Mouse (Mus musculus): ENCODE measurements around the gene Nr2f2. TPM values are rescaled to one million over a fixed set of nuclear protein-coding genes. Genes with fewer than 3 reads are reported as not detected.

Nr2f2 gene
- polyA plus RNA-seq, 1 experiment from 2014 or later, result 37.5 TPM

- POLR2A ChIA-PET, result no interaction called here
- in situ Hi-C loops (cut with MboI; ENCODE audit: low pct_unique_long_range_greater_than_20kb), result loop anchor here (25.0 kb wide), 3 partner anchors 1221 to 1496 kb away; no protein-coding TSS in a partner anchor
- ATAC-seq (no peak), DNase-seq (ENCODE audit: low read depth, low spot score) (no peak)
- no peaks in the 10 kb centered on the region for H3K27me3 ChIP-seq
- no peak for TF ChIP-seq CTCF (IDR thresholded peaks at IDR 0.05)
- CTCF ChIA-PET, result no interaction called here
Observed at GRCm38 (mm10) chr7:70366808-70367095, 217 bp upstream of the Nr2f2 start.

GRCm38 (mm10) chr7:70365401-70365811, 1.1 kb downstream of the Nr2f2 start:
- no peak for DNase-seq (ENCODE audit: low read depth, low spot score)

DNA sequence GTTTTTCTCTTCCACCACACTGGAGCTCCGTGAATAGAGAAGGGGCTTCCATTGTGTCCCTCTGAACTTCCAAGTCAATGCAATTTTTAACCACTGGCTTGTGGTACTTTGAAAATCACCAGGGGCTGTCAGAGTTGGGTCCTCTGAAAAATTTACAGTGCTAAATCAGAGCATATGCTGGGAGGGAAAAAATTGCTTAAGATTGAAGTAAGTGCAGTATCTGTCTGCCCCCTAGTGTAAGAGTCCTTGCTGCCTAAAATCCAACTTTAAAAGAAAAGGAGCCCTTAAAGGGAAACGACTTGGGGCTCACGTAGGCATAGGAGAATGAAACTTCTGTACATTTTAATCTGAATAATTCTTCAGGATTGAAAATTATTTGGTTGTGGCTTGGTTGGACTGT, 1.7 kb downstream of the Nr2f2 start:
- in situ Hi-C loops (cut with MboI; ENCODE audit: low pct_unique_long_range_greater_than_20kb), result loop anchor here (25.0 kb wide), 3 partner anchors 1223 to 1498 kb away; no protein-coding TSS in a partner anchor
- ChIA-PET POLR2A (no interaction called here), CTCF (interaction anchor here (0.7 to 1.3 kb wide), 3 partner anchors 41 to 1220 kb away, joined by 3 read pairs; no protein-coding TSS in a partner anchor)
- no peak for TF ChIP-seq CTCF (IDR thresholded peaks at IDR 0.05)
- no peaks in the 10 kb centered on the region for H3K27me3 ChIP-seq
- DNase-seq (ENCODE audit: low read depth, low spot score), result no peak
- ATAC-seq, result no peak

More at GRCm38 (mm10) chr7:70365401-70365811, 1.1 kb downstream of the Nr2f2 start:
- no peak for ATAC-seq
- no peaks in the 10 kb centered on the region for H3K27me3 ChIP-seq
- ChIA-PET POLR2A (no interaction called here), CTCF (no interaction called here)
- in situ Hi-C loops (cut with MboI; ENCODE audit: low pct_unique_long_range_greater_than_20kb), result loop anchor here (25.0 kb wide), 3 partner anchors 1222 to 1497 kb away; no protein-coding TSS in a partner anchor
- TF ChIP-seq CTCF (IDR thresholded peaks at IDR 0.05), result no peak

DNA sequence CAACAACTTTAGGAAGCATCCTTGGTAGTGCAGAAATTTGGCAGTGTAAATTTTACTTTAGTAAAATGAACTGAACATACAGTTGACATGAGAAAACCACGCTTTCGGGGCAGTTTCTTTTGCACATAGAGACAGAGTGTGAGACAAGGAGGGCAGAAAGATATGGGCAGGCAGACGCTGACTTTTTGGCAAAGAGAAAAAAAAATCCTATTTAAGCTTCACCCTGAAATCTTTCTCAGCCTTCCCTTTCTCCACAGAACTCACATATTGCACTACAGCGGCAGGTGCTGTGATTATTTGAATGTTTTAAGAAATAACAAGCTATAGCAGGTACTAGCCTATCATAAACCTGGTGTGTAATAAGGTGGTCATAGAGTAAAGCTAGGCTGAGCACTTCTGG, 3.2 kb downstream of the Nr2f2 start:
- H3K27me3 ChIP-seq, result no peaks in the 10 kb centered on the region
- DNase-seq (ENCODE audit: low read depth, low spot score) (no peak), ATAC-seq (no peak)
- POLR2A ChIA-PET, result interaction anchor here (0.6 kb wide), 1 partner anchor 10 kb away, joined by 7 read pairs; no protein-coding TSS in a partner anchor
- in situ Hi-C loops (cut with MboI; ENCODE audit: low pct_unique_long_range_greater_than_20kb), result loop anchor here (25.0 kb wide), 3 partner anchors 1224 to 1499 kb away; no protein-coding TSS in a partner anchor
- no peak for TF ChIP-seq CTCF (IDR thresholded peaks at IDR 0.05)
- CTCF ChIA-PET, result interaction anchor here (1.3 kb wide), 2 partner anchors 15 to 1222 kb away, joined by 3 to 4 read pairs; no protein-coding TSS in a partner anchor

- in situ Hi-C loops (cut with MboI; ENCODE audit: low pct_unique_long_range_greater_than_20kb), result loop anchor here (25.0 kb wide), 3 partner anchors 1225 to 1500 kb away; no protein-coding TSS in a partner anchor
- POLR2A ChIA-PET, result no interaction called here
- CTCF ChIA-PET, result interaction anchor here (1.2 to 1.3 kb wide), 2 partner anchors 9 to 14 kb away, joined by 3 to 4 read pairs; no protein-coding TSS in a partner anchor
- H3K27me3 ChIP-seq, result no peaks in the 10 kb centered on the region
- no peak for TF ChIP-seq CTCF (IDR thresholded peaks at IDR 0.05)
- DNase-seq (ENCODE audit: low read depth, low spot score) (no peak), ATAC-seq (no peak)
Observed at GRCm38 (mm10) chr7:70362526-70363170, 3.9 kb downstream of the Nr2f2 start.

DNA sequence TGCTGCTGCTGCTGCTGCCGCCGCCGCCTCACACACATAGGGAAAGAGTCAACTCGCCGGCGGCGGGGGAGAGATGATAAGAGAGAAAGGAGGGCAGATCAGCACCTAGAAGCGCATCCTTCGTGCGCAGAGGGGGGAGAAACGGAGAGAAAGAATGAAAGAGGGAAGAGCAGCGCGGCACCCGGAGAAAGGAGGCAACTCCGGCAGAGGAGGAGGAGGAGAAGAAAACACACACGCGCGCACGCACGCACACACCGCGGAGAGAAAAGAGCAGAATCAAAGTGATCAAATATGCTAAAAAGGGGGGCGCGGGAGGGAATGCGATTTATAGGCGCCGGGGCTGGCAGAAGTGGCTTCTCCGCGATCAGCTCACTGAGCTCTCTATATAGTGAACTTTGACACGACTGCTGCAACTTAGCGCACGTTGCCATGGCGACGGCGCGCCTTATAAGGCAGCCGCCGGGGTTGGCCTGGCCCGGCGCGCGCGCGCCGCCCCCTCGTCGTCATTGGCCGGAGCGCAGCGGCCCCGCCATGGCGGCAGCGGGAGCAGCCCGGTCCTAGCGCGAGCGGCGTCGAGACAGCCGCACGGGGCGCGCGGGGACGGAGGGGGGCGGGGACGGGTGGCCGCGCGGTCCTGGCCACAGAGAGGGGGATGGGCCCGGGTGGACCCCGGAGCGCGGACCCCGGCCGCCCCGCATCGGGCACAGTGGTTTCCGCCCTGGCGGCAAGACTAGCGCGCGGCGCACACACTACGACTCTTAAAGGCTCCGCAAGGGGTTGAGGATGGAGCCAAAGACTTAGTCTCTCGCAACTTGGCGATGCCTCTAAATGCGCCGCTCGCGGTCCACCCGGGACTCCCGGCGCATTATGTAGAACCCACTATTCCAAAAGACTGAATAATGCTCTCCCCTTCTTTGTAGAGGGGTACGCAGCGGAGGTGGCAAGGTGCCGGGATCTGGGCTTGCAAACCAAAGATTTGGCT, 4.9 kb downstream of the Nr2f2 start:
- TF ChIP-seq CTCF (IDR thresholded peaks at IDR 0.05), result no peak
- ATAC-seq (peak; percentile 87), DNase-seq (ENCODE audit: low read depth, low spot score) (no peak)
- ChIA-PET CTCF (interaction anchor here (1.2 kb wide), 1 partner anchor 8 kb away, joined by 3 read pairs; no protein-coding TSS in a partner anchor), POLR2A (interaction anchor here (3.0 kb wide), 1 partner anchor 10 kb away, joined by 46 read pairs; no protein-coding TSS in a partner anchor)
- in situ Hi-C loops (cut with MboI; ENCODE audit: low pct_unique_long_range_greater_than_20kb), result loop anchor here (25.0 kb wide), 3 partner anchors 1226 to 1501 kb away; no protein-coding TSS in a partner anchor
- no peaks in the 10 kb centered on the region for H3K27me3 ChIP-seq

GRCm38 (mm10) chr7:70360611-70361382, 5.7 kb downstream of the Nr2f2 start:
- DNase-seq (ENCODE audit: low read depth, low spot score) (no peak), ATAC-seq (no peak)
- no peak for TF ChIP-seq CTCF (IDR thresholded peaks at IDR 0.05)
- in situ Hi-C loops (cut with MboI; ENCODE audit: low pct_unique_long_range_greater_than_20kb), result loop anchor here (25.0 kb wide), 3 partner anchors 1227 to 1502 kb away; no protein-coding TSS in a partner anchor
- ChIA-PET POLR2A (interaction anchor here (0.6 to 3.0 kb wide), 4 partner anchors 9 to 1171 kb away, joined by 3 to 46 read pairs (median 4); no protein-coding TSS in a partner anchor), CTCF (no interaction called here)
- H3K27me3 ChIP-seq, result no peaks in the 10 kb centered on the region

GRCm38 (mm10) chr7:70359791-70360581, 6.5 kb downstream of the Nr2f2 start:
- TF ChIP-seq CTCF (IDR thresholded peaks at IDR 0.05), result no peak
- ChIA-PET POLR2A (interaction anchor here (0.6 to 3.0 kb wide), 10 partner anchors 8 to 1393 kb away, joined by 3 to 46 read pairs (median 4); no protein-coding TSS in a partner anchor), CTCF (interaction anchor here (0.6 kb wide), 1 partner anchor 1114 kb away, joined by 3 read pairs; no protein-coding TSS in a partner anchor)
- ATAC-seq (no peak), DNase-seq (ENCODE audit: low read depth, low spot score) (no peak)
- H3K27me3 ChIP-seq, result no peaks in the 10 kb centered on the region
- in situ Hi-C loops (cut with MboI; ENCODE audit: low pct_unique_long_range_greater_than_20kb), result loop anchor here (5.0 to 25.0 kb wide), 4 partner anchors 868 to 1502 kb away; no protein-coding TSS in a partner anchor

Measured in Patski (cell line).